Mouse (Mus musculus) cerebellum, adult 11 months (tissue): ENCODE measurements at regions not wholly inside any gene's neighbourhood (a gene's known extent, or its start where the extent isn't known, plus 50 kb on each side); places are given as distances from the start of the nearest gene placed in this dataset.
"Not testable (repeated sequence)": the region's sequence is repeated elsewhere in the genome, so short reads cannot be mapped to it uniquely, and the experiment has no call there.

Experiments
- DNase-seq: peaks from one replicate; pipeline ENCODE4 v3.0.0; 2022

DNA sequence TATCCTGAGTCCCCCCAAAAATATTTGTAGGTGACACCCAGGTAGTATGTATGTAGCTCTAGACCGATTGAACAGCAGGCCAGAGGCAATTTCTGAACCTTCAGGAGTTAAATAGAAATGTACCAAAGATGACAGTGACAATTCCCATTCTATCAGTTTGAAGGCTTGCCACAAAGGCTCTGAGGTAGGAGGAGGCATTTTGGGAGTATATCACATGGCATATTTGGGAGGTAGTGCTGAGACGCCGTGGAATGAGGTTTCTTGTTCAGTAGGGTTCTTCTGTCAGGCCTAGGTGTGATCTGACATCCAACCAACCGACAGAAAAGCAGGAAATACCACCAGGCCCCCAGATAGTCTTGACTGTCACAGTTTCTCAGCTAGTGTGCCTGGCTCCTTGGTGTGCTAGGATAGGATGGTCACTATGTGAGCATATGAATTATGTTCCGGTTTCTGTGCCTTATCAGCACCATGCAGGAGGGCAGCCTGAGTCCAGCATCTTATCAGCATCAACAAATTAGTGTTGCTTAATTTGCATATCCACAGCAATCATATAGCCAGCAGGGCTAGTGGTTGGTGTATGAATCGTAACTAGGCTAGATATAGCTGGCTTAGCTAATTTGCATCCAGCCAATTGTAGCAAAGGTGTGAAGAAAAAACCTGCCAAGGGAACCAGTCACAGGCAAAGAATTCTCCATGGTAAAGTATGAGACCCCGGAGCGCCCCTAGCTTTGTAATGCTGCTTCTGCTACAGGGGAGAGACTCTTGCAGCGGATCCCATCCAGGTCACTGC lies 136.3 kb upstream of the Bcor start:
- no peak for DNase-seq

DNA sequence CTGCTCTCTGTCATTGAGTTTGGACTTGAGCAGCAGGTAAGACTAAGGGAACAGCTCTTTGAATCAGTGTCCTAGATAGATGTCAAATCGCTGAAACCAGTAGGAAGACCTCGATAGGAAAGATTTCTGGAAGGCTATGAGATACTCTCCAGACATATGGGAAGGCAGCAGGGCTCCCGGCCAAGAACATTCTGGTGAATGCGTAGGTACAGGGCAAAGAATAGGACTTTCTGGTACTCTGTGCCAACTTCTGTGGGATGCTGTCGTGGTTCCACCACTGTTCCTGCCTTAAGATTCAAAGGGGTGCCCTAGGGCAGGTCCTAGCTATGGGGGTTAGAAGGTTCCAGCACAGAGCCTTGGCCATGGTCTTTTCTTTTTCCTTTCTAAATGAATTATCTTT lies 138.5 kb upstream of the Bcor start:
- no peak for DNase-seq

DNA sequence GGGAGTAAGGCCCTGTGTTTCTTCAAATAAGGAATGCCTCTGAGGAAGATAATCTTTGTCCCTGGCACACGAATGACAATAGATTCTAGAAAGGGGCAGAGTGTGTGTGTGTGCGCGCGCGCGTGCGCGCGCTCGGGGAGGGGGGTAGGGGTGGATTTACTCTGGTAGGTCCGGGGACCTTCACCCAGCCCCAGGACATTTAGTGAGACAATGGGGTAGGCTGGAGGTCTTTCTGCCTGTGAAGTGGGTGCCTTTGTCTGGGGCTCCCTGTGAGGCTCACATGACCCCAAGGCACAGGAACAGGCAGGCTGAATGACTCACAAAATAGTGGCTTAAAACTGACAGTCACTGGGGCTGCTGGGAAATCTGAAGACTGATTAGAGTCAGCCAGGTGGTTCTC lies 139.1 kb upstream of the Bcor start:
- DNase-seq: no peak

DNA sequence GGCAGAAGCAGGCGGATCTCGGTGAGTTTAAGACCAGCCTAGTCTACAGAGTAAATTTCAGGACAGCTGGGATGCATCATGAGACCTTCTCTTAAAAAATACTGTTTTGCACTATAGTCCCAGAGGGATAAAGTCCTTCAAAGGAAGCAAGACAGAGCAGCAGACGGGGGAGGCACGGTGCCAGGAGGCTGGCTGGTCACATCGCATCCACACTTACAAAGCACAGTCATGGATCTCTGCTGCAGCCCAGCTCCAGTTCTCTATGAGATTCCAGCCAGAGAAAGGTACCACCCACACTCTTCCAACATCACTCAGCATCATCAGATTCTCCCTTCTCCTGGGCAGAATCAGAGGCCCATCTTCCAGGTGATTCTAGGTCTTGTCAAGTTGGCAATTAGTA lies 144.5 kb upstream of the Bcor start:
- DNase-seq: no peak

DNA sequence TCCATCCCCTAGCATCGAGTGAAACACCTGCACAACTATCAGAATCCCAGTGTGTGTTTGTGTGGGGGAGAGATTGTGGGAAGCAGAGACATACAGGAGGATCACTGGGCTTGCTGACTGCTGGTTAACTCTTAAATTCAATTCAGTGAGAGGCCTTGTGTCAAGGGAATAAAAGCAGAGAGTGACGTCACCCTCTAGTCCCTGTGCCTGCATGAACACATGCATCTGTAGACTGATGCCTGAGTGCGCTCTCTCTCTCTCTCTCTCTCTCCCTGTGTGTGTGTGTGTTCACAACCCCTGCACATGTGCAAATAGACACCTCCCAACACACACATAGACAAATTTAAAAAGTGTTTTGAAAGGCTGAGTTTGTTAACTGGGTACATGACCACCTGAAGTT lies 146.8 kb upstream of the Bcor start:
- DNase-seq: no peak

DNA sequence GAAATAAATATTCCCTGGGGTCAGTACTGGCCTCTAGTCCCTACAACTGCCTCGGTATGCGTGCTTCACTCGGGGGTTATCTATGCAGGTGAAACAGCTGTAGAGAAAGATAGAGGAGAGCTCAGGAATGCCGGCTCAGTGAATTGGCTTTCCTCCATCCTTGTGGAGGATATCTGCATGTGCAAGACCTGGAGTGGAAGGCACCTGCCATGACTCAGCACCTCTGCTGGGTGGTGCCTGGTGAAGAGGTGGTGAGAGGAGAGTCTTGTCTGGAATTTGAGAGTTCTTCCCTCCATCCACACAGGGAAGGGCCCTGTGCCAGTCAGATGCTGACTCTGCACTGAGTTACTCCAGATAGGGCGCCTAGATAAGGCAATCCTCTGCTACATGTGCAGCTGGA lies 152.4 kb upstream of the Bcor start:
- no peak for DNase-seq

DNA sequence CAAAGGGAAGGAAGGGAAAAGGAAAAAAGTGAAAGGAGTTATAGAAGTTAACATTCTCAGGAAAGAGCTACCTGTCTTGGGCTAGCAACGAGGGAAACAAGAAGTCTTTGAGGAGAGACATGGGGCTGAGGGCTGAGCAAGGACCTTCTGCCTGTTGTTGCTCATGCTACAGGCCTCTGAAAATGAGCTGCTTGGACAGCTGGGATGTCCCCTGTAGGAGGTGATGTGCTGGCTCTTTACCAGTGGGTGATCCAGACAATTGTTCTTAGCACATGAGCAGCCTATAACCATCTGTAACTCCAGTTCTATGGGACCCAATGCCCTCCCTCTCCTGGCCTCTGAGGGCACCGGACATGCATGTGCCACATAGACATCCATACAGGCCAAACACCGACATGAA lies 155.5 kb upstream of the Bcor start:
- no peak for DNase-seq

DNA sequence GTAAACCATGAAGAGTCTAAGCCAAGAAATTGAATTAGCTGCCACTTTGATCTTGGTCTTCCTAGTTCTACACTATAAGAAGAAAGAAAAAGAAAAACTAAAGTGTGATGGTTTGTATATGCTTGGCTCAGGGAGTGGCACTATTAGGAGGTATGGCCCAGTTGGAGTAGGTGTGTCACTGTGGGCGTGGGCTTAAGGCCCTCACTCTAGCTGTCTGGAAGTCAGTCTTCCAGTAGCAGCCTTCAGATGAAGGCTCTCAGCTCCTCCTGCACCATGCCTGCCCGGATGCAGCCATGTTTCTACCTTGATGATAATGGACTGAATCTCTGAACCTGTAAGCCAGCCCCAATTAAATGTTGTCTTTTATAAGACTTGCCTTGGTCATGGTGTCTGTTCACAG lies 157.3 kb upstream of the Bcor start:
- not testable (repeated sequence) for DNase-seq

DNA sequence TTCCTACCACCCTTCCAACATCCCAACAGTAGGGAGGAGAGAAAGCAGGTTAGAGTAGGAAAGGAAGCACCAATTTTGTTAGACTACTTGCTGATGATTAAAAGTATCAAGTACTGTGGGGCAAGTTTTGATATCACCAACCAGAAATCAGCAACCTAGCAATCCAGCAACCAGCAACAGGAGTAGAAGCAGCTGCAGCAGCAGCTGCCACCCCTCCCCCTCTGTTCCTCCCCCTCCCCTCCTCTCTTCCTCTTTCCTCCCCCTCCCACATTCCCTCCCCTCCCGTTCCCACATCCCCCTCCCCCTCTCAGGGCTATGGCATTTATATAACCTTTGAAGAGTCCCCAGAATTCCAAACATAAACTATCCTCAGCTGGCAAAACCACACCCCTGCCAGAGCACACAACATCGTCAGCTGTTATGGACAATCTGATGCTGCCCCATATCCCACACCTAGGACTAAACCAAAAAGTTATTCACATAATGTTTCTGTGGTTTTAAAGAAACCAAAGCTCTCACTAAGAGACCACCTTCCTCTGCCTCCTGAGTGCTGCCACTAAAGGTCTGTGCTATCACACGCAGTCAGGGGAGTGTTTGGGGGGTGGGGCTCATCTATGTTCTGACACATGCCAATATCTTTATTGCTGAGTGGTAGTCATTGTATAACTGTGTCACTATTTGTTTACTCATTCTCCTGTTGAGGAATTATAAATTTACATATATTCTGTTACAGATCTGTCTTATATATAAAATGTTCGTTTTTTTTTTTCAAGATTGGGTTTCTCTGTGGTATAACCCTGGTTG lies 158.9 kb upstream of the Bcor start:
- no peak for DNase-seq

DNA sequence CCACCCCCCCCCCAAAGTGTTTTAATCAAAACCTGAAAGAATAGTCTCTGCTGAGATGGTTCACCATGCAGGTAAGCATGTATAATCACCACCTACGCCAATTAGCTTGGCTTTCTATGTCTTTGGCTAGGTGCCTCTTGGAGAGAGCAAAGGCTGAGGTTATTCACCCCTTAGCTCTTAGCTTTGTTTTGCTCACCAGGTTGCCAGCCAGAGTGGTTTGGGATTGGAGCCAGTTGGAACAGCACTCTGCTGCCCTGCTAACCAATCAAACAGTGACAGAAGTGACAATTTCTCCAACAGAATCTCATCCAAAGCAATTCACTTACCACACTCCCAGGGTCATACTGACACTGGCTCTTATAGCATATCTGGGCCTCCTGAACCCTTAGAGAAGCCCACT lies 162.3 kb upstream of the Bcor start:
- DNase-seq: no peak

DNA sequence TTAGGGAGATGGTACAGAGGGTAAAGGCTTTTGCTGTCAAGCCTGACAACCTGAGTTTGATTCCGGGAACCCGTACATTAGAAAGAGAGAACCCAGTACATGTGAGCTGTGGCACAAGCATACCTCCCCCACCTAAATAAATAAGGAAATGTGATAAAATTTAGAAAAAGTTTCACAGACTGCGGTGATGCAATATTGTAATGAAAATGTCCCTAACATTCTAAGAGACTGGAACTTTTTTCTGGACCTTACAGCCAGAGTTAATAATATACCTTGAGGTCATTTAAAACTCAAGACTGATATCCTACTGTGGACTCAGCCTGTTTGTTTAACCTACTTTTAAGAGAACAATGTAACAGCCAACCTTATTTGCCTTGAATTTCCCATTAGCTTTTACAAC lies 163.1 kb upstream of the Bcor start:
- no peak for DNase-seq

DNA sequence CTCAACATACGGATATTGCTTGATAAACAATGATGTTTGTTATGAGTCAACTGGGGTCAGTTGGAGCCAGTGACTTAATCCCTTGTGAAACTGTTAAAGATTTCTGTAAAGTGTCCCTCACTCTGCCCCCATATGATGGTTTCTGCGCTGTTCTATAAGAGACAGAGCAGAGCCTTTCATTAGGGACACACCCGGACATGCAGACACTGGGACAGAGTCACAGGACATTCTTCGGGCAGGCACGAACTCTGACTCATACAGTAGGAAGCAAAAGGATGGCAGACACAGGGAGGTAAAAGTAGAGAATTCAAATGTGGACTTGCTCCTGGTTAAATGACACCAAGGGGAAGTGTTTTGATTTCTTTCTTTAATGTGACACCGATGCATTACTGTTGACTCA lies 163.7 kb upstream of the Bcor start:
- DNase-seq: no peak

DNA sequence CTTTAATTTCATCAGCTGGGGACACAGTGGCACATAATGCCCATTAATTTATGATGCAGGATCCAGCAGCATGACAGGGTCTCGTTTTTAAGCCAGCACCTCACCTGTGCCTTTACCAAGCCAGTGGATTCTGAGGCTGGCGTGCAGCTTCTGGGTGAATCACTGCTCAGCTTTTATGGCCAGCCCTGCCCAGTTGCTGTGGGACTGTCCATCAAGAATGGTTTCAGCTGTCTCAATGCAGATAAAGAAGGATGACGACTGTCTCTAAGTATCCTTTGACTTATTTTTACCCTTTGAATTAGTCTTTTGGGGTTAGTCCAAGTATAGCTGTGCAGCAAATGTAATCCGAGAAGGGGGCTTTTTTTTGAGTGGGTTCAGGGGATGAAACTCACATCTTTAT lies 167.3 kb upstream of the Bcor start:
- DNase-seq: no peak

DNA sequence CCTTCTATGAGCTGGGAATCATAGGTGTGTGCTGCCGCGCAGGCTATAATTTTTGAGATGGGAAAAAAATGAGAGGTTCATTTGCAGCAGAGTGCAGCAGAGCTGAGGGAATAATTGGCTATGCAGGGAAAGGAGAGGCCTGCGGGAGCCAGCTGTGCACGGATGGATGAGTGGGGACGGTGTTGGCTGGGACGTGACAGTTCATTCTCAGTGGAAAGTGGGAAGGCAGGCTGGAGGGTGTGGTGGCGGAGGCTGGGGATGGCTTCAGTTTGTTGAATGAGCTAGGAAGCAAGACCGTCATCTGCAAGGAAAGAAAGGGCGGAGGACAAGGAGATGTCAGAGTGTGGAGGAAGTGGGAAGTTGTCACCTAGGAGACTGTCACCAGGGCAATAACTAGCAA lies 180.4 kb upstream of the Bcor start:
- DNase-seq: no peak

DNA sequence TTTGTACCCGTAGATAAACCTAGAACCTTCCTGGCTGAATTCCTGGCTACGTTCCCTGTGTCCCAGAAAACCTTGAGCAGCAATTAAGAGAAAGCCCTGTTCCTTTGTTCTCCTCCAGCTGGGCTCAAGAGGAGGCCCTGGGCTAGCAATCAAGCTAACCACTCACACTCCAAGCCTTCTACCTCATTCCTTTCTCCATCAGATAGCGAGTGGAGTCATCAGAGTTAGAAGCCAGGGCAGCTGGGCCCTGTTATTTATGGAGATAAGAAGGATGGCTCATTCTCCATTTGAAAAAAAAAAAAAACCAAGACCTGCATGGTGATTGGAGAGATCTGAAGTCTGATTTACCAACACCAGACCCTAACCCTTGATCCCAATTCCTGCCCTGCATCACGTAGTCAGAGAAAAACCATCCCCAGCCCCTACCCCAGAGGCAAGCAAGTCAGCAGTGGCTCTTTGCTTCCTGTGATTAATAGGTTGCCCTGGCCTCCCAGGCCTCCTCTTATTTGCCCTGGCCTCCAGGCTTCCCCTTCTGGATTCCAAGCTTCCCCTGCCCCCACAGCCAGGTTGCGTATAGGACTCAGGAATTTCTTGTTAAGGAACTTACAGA lies 181.3 kb upstream of the Bcor start:
- no peak for DNase-seq

DNA sequence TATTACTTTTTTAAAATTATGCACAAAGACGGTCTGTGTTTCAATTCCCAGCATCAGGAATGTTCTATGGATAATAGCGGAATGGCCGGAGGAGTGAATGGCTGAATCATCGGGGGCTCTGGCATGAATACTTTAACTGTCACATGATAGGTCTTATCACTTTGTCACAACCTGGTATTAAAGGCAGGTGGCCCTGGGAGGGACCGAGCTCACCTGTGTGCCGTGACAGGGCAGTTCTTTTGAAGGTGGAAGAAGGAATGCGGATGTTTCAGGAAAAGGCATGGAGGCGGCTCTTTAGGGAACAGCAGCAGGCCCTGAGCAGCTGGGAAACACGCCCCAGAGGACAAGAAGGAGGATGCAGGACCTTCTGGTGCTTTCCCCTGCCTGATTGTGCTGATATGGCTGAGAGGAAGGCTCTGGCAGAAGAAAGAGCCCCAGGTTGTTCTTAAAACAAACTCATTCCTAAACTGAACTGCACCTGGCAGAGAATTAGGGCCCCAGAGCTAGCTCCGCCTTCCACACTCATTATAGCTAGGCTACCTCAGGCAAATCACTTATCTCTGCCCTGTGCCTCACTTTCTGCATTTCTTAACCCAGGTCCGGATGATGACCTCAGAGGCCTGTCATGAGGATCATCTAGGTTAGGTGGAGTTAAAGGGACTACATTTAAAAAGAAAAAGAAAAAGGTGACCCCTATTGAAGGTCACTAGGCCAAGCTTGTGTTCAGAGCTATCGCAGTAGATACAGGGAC lies 184.8 kb upstream of the Bcor start:
- no peak for DNase-seq

DNA sequence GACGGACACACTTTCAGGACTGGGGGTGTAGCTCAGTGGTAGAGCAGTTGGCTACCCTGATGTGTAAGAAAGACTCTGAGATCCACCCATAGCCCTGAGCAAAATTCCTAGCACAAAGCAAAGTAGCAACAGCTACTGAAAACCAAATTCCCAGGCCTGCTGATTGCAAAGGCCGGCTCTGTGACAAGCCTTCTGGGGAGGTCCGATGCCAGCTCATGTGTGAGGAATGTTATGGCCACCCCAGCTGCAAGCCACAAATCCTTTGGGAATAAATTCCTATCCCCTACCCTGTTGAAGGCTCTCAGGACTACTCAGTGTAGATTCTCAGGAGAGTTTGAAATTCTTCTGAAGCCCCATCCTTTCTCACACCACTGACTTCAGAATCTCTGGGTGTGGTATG lies 186.7 kb upstream of the Bcor start:
- DNase-seq: no peak

DNA sequence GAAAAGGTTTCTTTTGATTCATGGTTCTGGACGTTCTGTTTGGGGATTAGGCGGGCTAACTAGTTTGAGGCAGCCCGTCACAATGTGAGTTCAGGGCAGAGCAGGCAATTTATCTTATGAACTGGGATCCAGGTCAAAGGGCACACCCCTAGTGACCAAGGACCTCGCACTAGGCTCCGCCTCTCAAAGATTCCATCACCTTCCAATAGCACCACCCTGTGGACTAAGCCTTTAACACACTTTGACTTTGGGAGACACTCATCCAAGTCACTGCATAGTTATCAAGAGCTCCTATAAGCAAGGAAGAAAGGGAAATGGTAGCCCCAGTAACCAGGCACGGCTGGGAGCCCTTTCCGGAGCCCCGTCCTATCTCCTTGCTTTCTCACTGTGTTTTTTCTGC lies 188.0 kb upstream of the Bcor start:
- no peak for DNase-seq

DNA sequence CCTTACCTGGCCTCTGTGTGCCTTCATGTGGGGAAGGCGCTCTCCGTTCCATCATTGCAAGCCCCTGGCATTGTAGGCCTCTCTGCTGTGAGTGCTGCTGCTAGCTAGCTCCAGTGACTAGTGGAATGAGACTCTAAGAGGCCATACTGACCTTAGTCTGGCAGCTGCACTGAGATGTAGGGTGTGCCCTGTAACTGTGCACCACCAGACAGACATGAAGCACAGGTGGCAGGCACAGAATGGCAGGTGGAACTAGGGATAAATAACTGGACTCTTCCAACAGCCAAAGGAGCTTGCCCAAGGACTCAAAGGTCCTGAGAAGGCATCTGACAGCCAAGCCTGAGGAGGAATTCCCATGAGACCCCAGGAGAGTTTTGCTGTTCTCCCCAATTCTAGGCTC lies 194.7 kb upstream of the Bcor start:
- no peak for DNase-seq

DNA sequence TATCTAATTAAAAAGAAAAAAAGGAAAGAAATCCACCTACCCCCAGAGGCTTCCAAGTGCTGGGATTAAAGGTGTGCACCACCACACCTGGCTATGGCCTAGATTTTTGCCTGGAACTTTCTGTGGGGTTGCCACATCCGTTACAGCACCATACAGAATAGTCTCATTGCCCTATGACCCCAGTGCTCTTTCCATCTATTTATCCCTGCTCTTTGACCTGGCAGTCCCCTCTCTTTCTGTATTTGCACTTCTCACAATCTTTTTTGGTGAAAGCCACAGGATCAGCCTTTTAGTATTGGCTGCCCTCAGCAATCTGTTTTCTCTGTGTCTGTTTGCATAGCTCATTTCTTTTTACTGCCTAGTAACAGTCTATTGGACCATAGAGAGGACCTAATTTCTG lies 197.9 kb upstream of the Bcor start:
- DNase-seq: no peak

DNA sequence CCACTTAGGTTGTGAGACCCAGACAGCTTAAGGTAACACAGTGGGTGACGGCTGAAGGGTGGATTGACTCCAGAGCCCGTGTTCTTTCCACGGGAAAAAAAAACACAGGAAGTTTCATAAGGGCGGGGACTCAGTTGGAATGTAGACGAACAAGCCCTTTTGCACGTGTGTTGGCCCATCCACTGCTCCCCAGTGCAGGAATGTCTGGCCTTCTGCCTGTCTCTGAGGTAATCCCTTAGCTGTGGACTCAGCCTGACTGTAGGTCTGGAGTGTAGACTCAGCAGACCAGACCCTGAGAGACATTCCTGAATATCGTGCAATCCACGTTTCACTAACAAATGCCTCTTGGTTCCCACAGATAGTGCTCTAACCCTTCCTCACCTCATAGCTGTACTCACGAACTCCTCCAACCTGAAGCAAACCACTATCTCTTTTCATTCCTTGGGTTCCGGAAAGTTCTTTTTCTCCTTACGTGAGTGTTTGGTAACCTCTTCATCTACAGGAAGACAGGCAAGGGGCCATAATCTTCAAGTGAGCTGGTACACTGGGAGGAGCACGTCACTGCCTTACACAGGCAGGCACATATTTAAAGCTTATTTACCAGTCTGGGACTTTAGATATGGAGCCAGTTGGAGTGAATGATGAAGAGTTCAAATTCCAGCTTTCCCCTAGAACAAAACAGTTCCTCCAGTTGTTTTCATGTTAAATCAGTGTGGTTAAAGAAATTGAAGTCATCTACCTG lies 205.6 kb upstream of the Bcor start:
- DNase-seq: no peak

DNA sequence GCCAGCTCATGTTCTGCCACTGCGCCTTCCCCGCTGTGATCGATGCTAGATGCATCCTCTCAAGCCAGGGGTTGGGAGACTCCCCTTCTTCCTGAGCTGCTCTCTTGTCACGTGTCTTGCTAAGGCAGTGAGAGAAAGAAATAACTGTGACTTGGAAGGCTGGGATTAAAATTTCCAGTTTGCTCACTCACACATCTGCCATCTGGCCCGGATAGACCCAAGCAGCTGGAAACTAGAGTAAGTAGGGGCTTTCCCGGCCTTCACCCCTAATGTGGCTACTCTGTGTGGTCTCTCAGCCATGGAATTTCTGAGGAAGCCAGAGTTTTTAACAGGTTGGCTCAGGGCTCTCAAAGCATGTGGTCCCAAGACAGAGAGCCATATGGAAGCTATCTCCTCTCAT lies 206.6 kb upstream of the Bcor start:
- no peak for DNase-seq

DNA sequence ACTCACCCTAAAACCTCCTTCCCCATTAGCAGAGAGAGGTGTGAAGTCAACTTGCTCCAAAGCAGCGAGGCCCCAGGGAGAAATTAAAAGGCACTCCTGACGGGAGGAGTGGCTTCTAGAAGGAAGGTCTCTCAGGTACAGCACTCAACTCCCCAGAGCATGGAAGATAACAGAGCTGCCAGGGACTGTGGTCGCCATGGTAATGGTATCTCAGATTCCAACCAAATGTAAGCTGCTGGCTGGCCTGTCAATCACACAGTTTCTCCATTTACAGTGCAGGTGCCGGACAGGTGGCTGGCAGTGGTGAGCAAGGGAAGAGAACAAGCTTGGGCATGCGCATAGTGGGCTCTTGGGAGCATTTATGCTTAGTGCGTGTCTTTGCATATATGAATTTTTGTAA lies 213.5 kb upstream of the Bcor start:
- DNase-seq: no peak
